Mouse (Mus musculus): ENCODE results near the gene Tmc6.
"Not testable (repeated sequence)": the region's sequence is repeated elsewhere in the genome, so short reads cannot be mapped to it uniquely, and the experiment has no call there.

Gene Tmc6

GRCm38 (mm10) chr11:117781993-117782704 lies at the start of gene Tmc6, which contains the start of gene Tmc8:
TSS of gene Tmc6 (minus strand) at chr11:117782198.
TSS of gene Tmc8 (plus strand) at chr11:117782076.
- peak; percentile 88 for DNase-seq (ENCODE audit: low read depth)

- DNase-seq (ENCODE audit: low read depth), result no peak
These were observed 48.4 kb upstream of the Tmc6 start for GRCm38 (mm10) chr11:117830401-117830800.

- no peak for DNase-seq (ENCODE audit: low read depth)
These were observed 47.7 kb upstream of the Tmc6 start for GRCm38 (mm10) chr11:117829671-117830215.

- DNase-seq (ENCODE audit: low read depth), result no peak
These were observed 47.0 kb upstream of the Tmc6 start for GRCm38 (mm10) chr11:117828888-117829604.

- DNase-seq (ENCODE audit: low read depth), result peak; percentile 88
These were observed 46.3 kb upstream of the Tmc6 start for GRCm38 (mm10) chr11:117828149-117828887.

- peak; percentile 29 for DNase-seq (ENCODE audit: low read depth)
These were observed 45.4 kb upstream of the Tmc6 start for GRCm38 (mm10) chr11:117827386-117827785.

- DNase-seq (ENCODE audit: low read depth), result peak; percentile 29
These were observed 44.9 kb upstream of the Tmc6 start for GRCm38 (mm10) chr11:117826916-117827315.

- DNase-seq (ENCODE audit: low read depth), result peak; percentile 17
These were observed 44.2 kb upstream of the Tmc6 start for GRCm38 (mm10) chr11:117826164-117826563.

- peak; percentile 66 for DNase-seq (ENCODE audit: low read depth)
These were observed 43.5 kb upstream of the Tmc6 start, which contains the start of the genes Afmid and Tk1 for GRCm38 (mm10) chr11:117825333-117826101. TSS of gene Afmid (plus strand) at chr11:117825924. TSS of gene Tk1 (minus strand) at chr11:117826092.

- DNase-seq (ENCODE audit: low read depth), result peak; percentile 90
These were observed 42.3 kb upstream of the Tmc6 start for GRCm38 (mm10) chr11:117824060-117824969.

- DNase-seq (ENCODE audit: low read depth), result no peak
These were observed 41.4 kb upstream of the Tmc6 start for GRCm38 (mm10) chr11:117823411-117823810.

GRCm38 (mm10) chr11:117822728-117823241 lies 40.8 kb upstream of the Tmc6 start:
- no peak for DNase-seq (ENCODE audit: low read depth)

GRCm38 (mm10) chr11:117821868-117822267 lies 39.9 kb upstream of the Tmc6 start:
- DNase-seq (ENCODE audit: low read depth), result no peak

- no peak for DNase-seq (ENCODE audit: low read depth)
These were observed 38.2 kb upstream of the Tmc6 start for GRCm38 (mm10) chr11:117820173-117820572.

GRCm38 (mm10) chr11:117819095-117819494 lies 37.1 kb upstream of the Tmc6 start:
- no peak for DNase-seq (ENCODE audit: low read depth)

- no peak for DNase-seq (ENCODE audit: low read depth)
These were observed 34.5 kb upstream of the Tmc6 start for GRCm38 (mm10) chr11:117816389-117816996.

GRCm38 (mm10) chr11:117815850-117816249 lies 33.9 kb upstream of the Tmc6 start:
- not testable (repeated sequence) for DNase-seq (ENCODE audit: low read depth)

GRCm38 (mm10) chr11:117814704-117815366 lies 32.8 kb upstream of the Tmc6 start:
- DNase-seq (ENCODE audit: low read depth), result no peak

- no peak for DNase-seq (ENCODE audit: low read depth)
These were observed 31.9 kb upstream of the Tmc6 start for GRCm38 (mm10) chr11:117813867-117814266.

Measured in naive thymus-derived CD4-positive, alpha-beta T cell, adult 2 months (primary cell).